Mouse (Mus musculus) cerebellum, adult 11 months (tissue): ENCODE data around the gene Olfr981.
"Not testable (repeated sequence)": the region's sequence is repeated elsewhere in the genome, so short reads cannot be mapped to it uniquely, and the experiment has no call there.

Source experiments
- DNase-seq: peaks from one replicate; pipeline ENCODE4 v3.0.0; 2022

The Olfr981 gene

DNA sequence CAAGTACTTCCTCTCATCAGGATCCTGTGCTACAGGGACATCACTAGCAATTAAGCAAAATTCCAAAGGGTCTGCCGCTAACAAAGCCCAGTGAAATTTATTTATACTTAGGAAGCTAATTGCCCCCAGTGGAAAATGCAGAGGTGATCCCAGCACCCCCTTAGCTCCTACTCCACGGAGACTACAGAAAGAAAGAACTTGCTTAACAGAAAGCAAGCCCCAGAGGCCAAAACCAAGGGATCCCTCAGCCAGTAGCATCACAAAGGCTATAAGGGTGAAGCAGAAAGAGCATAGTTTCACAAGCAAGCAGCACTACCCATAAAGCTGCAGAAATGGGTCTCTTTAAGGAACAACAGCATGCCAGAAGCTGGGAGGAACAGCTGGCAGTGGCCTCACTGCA is at the start of gene Olfr981:
Gene Olfr981 (plus strand): TSS at position 301 of the 400 bp plus-strand sequence.
- DNase-seq: no peak

DNA sequence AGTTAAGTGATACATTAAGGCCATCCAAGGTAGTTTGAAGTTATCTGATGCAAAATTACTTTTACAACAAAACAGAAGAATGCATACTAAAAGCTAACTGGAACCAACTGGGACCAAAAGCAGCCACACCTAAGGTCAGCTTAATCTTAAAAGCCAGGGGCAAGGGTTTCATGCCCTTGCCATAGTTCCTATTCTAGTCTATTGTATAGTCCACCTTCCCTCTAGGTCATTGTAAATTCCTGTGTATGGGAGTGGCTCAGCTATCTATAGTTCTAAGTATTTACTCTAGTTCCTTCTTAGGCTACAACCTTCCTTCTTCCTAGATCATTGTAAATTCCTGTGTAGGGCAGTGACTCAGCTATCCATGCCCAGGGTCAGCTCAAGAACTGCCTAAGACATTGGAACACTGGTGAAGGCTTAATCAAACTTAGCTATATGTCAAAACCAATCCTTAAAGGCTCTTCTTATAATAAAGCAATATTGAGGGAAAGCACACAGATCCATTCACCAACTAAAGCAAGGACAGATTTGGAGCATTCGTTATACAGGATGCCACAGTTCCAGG is 44.6 kb upstream of the Olfr981 start:
- DNase-seq: not testable (repeated sequence)

DNA sequence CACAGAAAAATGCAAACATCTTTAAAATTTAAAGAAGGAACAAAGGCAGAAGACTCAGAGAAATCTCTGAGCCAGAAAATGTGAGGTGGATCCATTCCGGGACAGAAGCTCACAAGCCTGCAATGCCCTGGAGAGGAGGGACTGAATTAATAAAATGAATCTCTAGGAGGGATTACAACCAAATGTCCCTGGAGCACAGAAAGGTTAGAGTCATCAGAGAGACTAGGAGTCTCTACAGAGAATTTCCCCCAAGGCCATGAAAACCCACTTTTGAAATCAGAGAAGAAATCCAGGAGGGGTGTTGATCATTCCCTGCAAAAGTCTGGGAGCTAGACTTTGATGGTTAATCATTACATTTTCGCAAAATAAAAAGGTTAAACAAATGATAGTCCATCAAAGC is 29.5 kb upstream of the Olfr981 start, which contains the start of gene Olfr978:
Gene Olfr978 (plus strand): TSS at position 301 of the 400 bp plus-strand sequence.
- no peak for DNase-seq

DNA sequence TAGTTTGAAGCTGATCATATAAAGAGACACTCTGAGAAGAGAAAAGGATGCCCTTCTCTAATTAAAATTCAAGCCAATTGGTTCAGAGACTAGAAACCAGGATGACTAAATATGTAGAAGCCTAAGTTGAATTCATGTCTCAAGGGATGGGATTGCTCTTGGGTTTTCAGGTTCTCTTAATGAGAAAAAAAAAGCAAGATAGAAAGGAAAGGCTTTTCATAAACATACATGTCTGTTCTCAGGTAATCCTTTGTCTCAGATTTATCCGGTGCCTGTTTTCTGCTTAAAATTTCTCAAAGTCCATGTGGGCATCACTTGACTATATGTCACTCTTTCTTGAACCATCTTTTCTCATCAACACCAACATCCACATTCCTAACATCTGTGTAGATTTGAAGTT is 17.9 kb upstream of the Olfr981 start, which contains the start of gene Olfr979:
Gene Olfr979 (minus strand): TSS at position 101 of the 400 bp plus-strand sequence.
- no peak for DNase-seq

DNA sequence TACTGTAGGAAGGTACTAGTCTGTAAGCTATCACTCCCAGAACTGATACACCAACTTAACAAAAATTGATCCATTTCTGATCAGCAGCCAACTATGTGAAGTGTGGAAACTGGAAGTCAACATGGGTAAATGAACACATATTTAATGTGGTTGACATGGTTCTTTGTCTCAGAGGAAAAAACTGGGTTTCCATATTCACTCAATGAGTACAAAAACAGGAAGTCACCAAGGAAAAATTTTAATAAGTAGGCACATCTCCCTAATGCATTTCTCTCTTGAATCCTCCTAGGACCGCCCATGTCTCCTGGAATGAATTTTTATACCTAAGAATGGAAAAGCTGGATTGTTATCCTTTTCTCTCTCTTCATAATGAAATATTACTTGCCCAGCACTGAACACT is 11.8 kb upstream of the Olfr981 start, which contains the start of gene Olfr980:
Gene Olfr980 (minus strand): TSS at position 101 of the 400 bp plus-strand sequence.
- no peak for DNase-seq

DNA sequence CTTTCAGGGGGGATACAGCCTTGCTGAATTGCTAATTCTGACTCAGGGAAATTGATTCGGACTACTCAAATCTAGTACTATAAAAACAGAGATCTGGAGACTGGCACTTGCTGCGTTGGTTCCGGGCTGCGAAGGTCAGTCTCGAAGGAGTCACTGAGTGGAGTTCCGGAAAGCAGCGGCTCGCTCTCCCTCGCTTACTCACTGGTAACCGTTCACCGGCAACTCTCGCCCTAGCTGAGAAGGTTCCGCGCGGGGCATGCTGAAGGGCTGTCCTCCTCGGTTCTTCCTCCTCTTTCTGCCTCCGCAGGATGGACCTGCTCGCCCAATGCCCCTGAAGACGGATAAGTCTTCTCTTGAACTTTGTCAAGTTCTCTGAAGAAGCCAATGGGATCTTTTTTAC is 28.9 kb downstream of the Olfr981 start:
- no peak for DNase-seq

DNA sequence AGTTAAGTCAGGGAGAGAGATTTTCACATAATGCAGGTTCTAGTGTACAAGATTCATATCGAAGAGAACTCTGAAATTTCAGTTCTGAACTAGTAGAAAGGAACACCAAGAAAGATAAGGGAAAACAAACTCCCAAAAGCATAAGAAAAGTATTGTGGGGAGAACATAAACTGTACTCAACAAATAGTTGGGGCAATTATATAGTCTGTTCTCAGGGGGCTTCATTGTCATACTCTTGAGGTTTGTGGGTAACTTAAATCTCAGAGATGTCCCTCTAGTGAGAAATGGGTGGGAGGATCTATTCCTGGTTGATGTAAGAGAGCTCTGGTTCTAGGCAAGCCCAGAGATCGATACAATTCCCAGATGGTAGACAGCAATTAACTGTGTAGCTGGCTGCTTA is 52.3 kb downstream of the Olfr981 start, which contains the start of gene Olfr982:
Gene Olfr982 (plus strand): TSS at position 301 of the 400 bp plus-strand sequence.
- DNase-seq: no peak
